Mouse (Mus musculus) kidney, postnatal 4 days (tissue): ENCODE data around the gene Rab25.

Experiments
- DNase-seq, 2 experiments: peaks; one replicate each; pipeline ENCODE4 v3.0.0; 2021; ENCODE audit warnings: mixed read lengths in 2 of 2

The Rab25 gene

DNA sequence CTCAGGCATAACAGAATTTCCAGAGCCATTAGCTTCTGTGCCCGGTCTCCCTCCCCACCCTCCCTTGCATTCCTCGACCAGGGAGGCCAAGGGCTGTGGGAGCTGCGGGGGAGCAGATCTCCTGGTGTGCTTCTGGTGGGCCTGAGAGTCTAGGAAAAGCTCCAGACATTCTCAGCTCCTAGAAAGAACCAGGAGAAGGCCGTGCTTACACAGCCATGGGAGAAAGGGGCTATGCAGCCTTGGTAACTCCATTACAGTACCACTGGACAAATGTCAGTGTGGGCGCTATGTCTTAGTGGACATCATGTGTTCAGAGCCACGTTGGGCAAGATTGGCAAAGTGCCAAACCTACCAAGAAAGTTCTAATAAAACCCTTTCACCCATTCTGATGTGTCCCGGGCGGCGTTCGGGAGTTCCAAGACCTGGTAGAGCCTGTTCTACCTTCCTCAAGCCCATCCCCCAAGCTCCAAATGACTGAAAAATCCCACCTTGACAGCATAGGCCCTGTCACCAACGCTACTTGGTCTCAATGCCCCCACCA is 46.0 kb downstream of the Rab25 start:
- DNase-seq = peak; percentile 59 to 74

DNA sequence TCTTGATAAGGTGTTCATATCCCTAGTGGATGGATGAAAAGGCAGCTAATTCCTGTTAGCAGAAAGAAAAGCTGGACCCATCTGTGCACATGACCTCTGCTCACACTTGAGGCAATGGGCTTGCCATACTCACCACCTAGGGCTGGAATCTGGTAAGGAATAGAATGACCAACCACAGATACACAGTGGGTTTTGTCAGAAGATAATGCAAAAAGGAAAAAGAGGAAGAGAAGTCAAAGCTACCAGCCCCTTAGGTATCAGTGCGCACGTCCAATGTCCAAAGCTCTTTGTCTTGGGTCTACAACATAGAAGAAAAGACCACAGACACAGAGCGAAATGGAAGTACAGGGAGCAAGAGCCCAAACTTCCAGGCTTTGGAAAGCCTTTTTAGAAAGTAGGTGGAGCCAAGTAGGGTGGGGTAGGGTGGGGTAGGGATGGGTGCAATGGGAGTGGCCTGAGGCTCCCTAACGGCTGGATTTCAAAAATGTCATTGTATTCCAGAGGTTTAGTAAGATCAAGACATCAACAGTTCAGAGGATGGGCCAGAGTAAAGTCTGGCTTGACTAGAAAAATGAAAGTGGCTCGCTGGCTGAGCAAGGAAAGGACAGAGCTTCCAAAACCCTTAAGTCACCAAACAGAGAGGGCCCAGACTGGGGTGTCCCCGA is 46.6 kb downstream of the Rab25 start:
- DNase-seq = no peak

DNA sequence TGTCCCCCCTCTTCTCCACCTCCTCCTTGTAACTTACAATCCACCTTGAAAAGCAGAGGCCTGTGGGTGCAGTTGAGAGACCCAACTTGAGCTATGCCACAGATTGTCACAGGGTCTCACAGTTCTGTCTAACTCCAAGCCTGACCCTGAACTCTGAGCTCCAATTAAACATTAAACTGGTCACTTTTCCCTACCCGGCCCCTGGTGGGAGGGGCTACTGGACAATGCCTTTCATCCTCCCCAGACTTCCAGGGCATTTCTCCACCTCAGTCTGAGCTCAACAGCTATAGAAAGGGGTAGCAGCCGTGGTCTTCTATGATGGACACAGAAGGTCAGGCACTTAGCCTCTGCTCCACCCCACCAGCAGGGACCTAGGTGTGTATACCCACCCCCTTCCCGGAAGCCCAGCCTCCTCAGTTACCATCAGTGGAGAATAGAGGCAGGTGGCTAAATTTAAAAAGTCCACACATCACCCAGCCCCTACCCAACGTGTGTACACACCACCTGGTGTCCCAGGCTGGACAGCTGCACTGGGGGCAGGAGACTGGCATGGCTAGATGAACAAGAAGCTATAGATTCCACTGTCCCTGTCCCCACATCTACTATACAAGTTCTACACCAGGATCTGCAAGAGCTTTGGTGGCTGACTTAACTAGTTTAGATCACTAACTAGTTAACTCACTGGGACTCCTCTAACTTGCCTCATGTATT is 47.3 kb downstream of the Rab25 start:
- peak in 1 of 2 experiments; percentile 61 for DNase-seq

DNA sequence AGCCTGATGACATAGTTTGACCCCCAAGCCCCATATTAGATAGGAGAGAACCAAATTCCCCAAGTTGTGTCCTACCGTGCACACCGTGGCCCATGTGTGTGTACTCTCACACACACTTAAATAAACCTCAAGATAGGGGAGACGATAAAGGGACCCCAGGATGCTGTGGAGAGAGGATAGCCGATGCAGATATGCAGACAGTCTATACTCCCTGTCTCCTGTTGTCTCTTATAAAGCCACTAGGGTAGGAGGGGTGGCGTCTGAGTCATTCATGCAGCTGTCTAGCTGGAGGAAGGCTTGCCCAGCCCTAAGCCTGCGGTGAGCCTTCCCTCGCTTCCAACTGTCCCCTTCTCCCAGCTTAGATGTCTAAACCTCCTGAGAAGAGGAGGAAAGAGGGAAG is 48.0 kb downstream of the Rab25 start:
- DNase-seq = no peak

DNA sequence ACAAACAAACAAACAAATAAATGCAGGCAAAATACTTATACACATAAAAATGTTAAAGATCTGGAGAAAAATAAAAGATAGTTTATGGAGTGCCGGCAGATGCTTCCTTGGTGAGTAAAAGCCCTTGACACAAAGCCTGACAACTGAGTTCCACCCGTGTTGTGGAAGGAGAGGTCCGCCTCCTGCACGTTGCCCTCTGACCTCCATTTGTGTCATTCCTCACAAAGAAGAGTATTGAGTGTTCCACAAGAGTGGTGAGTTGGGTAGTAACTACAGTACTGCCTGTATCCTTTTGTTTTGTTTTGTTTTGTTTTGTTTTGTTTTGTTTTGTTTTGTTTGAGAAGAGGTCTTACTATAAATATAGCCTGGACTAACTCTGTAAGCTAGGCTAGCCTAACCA is 48.5 kb downstream of the Rab25 start:
- DNase-seq = no peak

DNA sequence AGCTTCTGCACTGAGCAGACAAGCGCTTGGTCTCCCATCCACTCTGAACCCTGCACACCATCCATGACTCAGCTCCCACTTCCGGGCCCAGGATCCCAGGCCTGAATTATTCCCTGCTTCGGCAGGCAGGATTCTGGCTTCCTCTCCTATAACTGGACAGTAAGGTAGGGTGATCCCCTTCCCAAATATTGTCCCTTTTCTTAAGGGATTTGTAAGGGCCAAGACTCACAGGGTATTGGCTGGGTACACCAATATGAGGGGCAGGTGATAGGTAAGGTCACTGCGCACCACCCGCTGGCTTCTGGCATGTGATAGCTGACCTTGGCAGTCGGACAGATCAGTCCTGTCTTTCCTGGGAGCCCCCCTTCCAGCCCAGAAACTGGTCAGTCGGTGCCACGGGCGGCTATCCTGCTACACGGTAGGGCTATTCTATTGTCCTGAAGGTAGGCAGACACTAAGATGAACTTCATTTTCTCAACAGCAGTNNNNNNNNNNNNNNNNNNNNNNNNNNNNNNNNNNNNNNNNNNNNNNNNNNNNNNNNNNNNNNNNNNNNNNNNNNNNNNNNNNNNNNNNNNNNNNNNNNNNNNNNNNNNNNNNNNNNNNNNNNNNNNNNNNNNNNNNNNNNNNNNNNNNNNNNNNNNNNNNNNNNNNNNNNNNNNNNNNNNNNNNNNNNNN is 52.2 kb downstream of the Rab25 start:
- peak in 1 of 2 experiments; percentile 21 for DNase-seq

DNA sequence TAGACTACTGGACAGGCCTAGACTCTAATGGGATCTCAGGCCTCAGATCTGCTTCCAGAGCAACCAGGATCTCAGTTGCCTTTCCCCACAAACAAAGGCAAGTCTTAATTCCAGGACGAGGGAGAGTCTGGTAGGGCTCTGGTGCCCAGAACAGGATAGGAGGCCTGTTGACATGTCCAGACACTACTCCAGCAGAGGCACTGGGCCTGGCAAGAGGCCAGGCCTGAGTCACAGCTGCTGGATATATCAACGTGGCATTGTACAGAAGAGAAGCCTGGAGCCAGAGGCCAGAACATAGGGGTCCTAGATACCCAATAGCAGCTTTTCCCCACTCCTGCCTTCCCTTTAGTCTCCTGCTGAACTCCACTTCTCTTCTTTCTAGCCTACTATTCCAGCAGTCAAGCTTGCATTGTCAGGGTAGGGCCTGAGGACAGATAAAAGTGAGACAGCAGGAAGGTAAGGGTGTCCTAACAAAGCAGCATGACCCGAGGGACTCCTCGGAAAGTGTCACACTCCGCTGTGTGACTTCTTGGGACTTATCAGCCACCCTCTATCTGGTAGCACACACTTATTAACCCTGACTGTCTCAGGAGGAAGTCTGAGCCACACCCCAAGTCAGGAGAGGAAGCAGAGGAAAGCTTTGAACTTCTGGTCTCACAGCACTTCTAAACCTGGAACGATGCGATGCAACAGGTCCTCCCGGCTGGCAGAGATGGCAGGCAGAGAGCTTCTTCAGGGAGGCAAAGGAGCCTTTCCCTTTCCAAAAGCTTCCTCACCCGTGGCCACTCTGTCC is 53.1 kb downstream of the Rab25 start:
- DNase-seq = peak; percentile 54 to 61

DNA sequence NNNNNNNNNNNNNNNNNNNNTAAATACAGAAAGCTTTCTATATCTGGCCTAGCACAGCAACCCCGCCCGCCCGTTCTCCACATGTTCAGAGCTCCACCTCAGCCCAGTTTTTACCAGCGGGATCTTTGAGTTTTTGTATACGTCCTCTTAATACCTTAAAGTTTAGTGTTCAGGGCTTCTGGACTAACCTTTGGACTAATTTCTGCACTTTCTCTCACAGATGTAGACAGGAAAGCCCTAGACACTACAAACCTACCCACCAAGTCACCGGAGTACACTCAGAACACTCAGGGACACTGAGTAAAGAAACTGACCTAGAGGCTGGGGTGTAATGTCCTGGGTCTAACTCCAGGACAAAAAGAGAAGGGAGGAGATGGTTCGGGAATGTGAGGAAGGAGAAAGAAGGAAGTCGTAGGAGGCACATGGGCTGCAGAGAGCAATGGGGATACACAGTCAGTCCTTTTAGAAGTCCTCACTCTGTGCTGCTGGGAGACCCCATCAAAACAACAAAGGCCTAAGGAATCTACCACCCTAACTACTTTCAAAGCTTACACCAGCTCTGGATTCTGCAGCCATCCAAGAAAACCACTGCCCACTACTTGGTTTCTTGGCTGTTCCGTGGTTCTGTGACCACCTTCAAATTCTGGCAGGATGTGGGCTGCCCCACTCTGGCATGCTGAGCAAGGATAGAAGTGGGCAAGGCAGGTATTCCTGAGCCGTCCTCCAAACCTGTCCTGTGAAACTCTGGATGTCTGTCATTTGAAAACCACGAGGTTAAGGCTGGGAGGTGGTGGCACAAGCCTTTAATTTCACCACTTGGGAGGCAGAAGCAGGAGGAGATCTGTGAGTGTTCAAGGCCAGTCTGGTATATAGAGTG is 54.2 kb downstream of the Rab25 start:
- no peak for DNase-seq
